Mouse (Mus musculus): ENCODE results near the gene Shprh. TPM values are rescaled to one million over a fixed set of nuclear protein-coding genes. Genes with fewer than 3 reads are reported as not detected.
"Not testable (repeated sequence)": the region's sequence is repeated elsewhere in the genome, so short reads cannot be mapped to it uniquely, and the experiment has no call there.

Gene Shprh
- polyA plus RNA-seq, 1 experiment from 2014 or later: 18.6 TPM

- Histone ChIP-seq H3K36me3 (replicated peaks) (no peaks in the 10 kb centered on the region), H3K27me3 (replicated peaks; ENCODE audit: low read depth, poor library complexity, severe bottlenecking) (no peaks in the 10 kb centered on the region), H3K4me1 (no peaks in the 10 kb centered on the region), H3K27ac (replicated peaks) (no peak overlapping the region), H3K9me3 (no peaks in the 10 kb centered on the region), H3K4me3 (no peak overlapping the region)
- DNase-seq (ENCODE audit: low spot score): no peak
Measured at GRCm38 (mm10) chr10:11260119-11260518, 110.9 kb downstream of the Shprh start.

GRCm38 (mm10) chr10:11262292-11262691 is 113.1 kb downstream of the Shprh start:
- not testable (repeated sequence) for DNase-seq (ENCODE audit: low spot score); H3K4me1 ChIP-seq; H3K36me3 ChIP-seq (replicated peaks); H3K9me3 ChIP-seq; H3K27ac ChIP-seq (replicated peaks); H3K27me3 ChIP-seq (replicated peaks; ENCODE audit: low read depth, poor library complexity, severe bottlenecking); H3K4me3 ChIP-seq
- 85% methylated on average over 2 of the region's 2 CpGs for WGBS

- H3K9me3 ChIP-seq; H3K27ac ChIP-seq (replicated peaks); H3K4me3 ChIP-seq; DNase-seq (ENCODE audit: low spot score); H3K36me3 ChIP-seq (replicated peaks); H3K27me3 ChIP-seq (replicated peaks; ENCODE audit: low read depth, poor library complexity, severe bottlenecking); H3K4me1 ChIP-seq: not testable (repeated sequence)
- 82% methylated on average over 2 of the region's 2 CpGs for WGBS
Measured at GRCm38 (mm10) chr10:11263795-11264194, 114.6 kb downstream of the Shprh start.

Other genes with a start within 250 kb of the Shprh start
- not detected in 2 replicates for gene Grm1, start 67.1 kb upstream of the Shprh start, polyA plus RNA-seq (2016; fragmentation: Nextera tagmentation; extraction: Ambion mirVana)
- 52.5 and 53.4 TPM in 2 replicates for gene Fbxo30, start 131.9 kb downstream of the Shprh start, polyA plus RNA-seq (2016; fragmentation: Nextera tagmentation; extraction: Ambion mirVana)
- gene Epm2a, start 194.0 kb downstream of the Shprh start, polyA plus RNA-seq (2016; fragmentation: Nextera tagmentation; extraction: Ambion mirVana): 0.50 and 0.66 TPM in 2 replicates